ENCODE assay signal across 8 mouse cellular contexts in the genomic region with DNA sequence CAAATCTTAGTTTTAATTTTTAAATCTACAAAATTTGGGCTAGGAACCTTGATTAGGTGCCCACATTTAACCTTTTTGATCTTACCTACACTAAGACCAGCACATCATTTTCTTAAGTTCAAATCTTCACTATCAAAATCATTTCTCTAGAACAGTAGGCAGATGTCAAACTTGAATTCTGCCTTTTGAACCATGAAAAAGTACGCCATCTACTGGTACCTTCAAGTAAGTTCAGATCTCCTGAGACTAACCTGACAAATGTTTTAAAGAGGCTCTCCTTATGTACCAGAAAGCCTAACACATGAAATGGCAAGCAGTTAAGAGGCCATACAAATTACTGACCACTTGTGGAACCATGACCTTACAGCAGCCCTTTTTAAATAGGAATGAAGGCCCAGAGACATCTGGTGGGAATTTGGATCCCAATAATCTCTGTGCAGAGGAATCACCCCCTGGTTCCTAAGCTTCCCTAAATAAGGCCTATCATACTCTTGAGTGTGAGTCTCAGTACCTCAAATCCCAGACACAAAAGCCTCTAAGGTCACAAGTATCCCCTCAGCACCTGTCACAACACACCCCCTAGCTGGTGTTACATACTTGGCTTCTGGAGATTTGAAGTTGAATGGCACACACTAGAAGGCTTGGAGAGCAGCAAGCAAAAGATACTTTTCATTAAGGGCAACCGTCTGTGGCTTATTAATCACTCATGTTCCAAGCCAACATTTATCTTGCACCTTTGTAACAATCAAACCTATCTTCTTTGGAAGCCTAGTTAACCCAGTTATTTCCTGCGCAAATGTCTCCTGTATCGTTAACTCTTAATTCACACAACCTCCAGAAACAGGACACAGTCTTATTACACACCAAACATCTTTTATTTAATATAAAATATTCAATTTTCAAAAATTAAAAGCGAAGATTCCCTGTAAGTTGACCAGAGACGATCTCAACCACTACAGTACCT.
DNase-seq lines count a peak whose midpoint lies in the region; ATAC-seq and TF ChIP-seq lines count a peak whose summit lies in the region.

No protein-coding gene starts in this region.

- DNase-seq in heart, adult 8-10 months (ENCODE audit: low spot score): peak; percentile 19
- no peak for DNase-seq in heart, postnatal 36 days
- DNase-seq in T-cell, adult 2 months (ENCODE audit: low spot score): peak; percentile 41
- DNase-seq in thymus, adult 2 months: no peak
- DNase-seq in right cerebral cortex, postnatal 10 days (ENCODE audit: low spot score in 2 of 2): no peak

- ATAC-seq in forebrain, embryonic 15.5 days (replicated peaks): no peak
- no peak for ATAC-seq in limb, embryonic 13.5 days (ENCODE audit: low FRiP score, low read depth)
- no peak for ATAC-seq in neural tube, embryonic 12.5 days (ENCODE audit: low FRiP score, low read depth)

- peaks cover 21% of the 10 kb centered on the region for H3K4me1 ChIP-seq in forebrain, embryonic 15.5 days
- H3K4me1 ChIP-seq in limb, embryonic 13.5 days: peaks cover 22% of the 10 kb centered on the region
- peaks cover 13% of the 10 kb centered on the region for H3K4me1 ChIP-seq in neural tube, embryonic 12.5 days
- 0 out of 2 replicates have a peak, but pooled peaks cover 2% of the 10 kb centered on the region for H3K4me1 ChIP-seq in thymus, adult 2 months (replicated peaks; ENCODE audit: control insufficient read depth, insufficient read depth, low read length)

- no peaks in the 10 kb centered on the region for H3K27me3 ChIP-seq in forebrain, embryonic 15.5 days
- no peaks in the 10 kb centered on the region for H3K27me3 ChIP-seq in limb, embryonic 13.5 days
- no peaks in the 10 kb centered on the region for H3K27me3 ChIP-seq in neural tube, embryonic 12.5 days (replicated peaks)
- H3K27me3 ChIP-seq in thymus, adult 2 months (ENCODE audit: control insufficient read depth, insufficient read depth, low read length): no peaks in the 10 kb centered on the region

- intact Hi-C loops in heart, postnatal 36 days (cut with DNase I): loop anchor here (2.0 to 10.0 kb wide), 3 partner anchors 120 to 345 kb away; partner anchors contain the start of genes Mettl14 and Synpo2

- no peak for TF ChIP-seq POLR2A in thymus, adult 2 months (IDR thresholded peaks at IDR 0.05; ENCODE audit: control insufficient read depth, extremely low read depth, insufficient read depth, low read length, poor library complexity)

- H3K36me3 ChIP-seq in forebrain, embryonic 15.5 days: 0 out of 2 replicates have a peak, but pooled peaks cover 13% of the 10 kb centered on the region
- H3K36me3 ChIP-seq in limb, embryonic 13.5 days: peaks cover 12% of the 10 kb centered on the region
- H3K36me3 ChIP-seq in neural tube, embryonic 12.5 days: peaks cover 2% of the 10 kb centered on the region; the same call in 1 of the 2 replicates
- peaks cover 8% of the 10 kb centered on the region for H3K36me3 ChIP-seq in thymus, adult 2 months (ENCODE audit: control insufficient read depth, insufficient read depth, low read length)

- no peaks in the 10 kb centered on the region for H3K9me3 ChIP-seq in forebrain, embryonic 15.5 days
- H3K9me3 ChIP-seq in limb, embryonic 13.5 days: no peaks in the 10 kb centered on the region
- no peaks in the 10 kb centered on the region for H3K9me3 ChIP-seq in neural tube, embryonic 12.5 days

- peak overlapping the region; percentile 74 for H3K4me2 ChIP-seq in forebrain, embryonic 15.5 days (replicated peaks)
- peak overlapping the region; percentile 83 for H3K4me2 ChIP-seq in limb, embryonic 13.5 days (replicated peaks)
- H3K4me2 ChIP-seq in neural tube, embryonic 12.5 days (replicated peaks): peak overlapping the region; percentile 75

- H3K4me3 ChIP-seq in forebrain, embryonic 15.5 days: peak overlapping the region; percentile 87
- H3K4me3 ChIP-seq in limb, embryonic 13.5 days: peak overlapping the region; percentile 77
- H3K4me3 ChIP-seq in neural tube, embryonic 12.5 days: peak overlapping the region; percentile 72
- H3K4me3 ChIP-seq in thymus, adult 2 months (ENCODE audit: control insufficient read depth, insufficient read depth, low read length): no peak overlapping the region

- 0 out of 2 replicates have a peak overlapping the region, but pooled peaks have one; percentile 5 for H3K27ac ChIP-seq in forebrain, embryonic 15.5 days (replicated peaks)
- peak overlapping the region; percentile 82 for H3K27ac ChIP-seq in limb, embryonic 13.5 days
- H3K27ac ChIP-seq in neural tube, embryonic 12.5 days: no peak overlapping the region
- no peak overlapping the region for H3K27ac ChIP-seq in thymus, adult 2 months (ENCODE audit: control insufficient read depth, insufficient read depth, low read length)

- peak overlapping the region; percentile 52 for H3K9ac ChIP-seq in forebrain, embryonic 15.5 days (replicated peaks)
- H3K9ac ChIP-seq in limb, embryonic 13.5 days: peak overlapping the region; percentile 91
- peak overlapping the region; percentile 77 for H3K9ac ChIP-seq in neural tube, embryonic 12.5 days

- TF ChIP-seq CTCF in thymus, adult 2 months (IDR thresholded peaks at IDR 0.05; ENCODE audit: borderline replicate concordance, control insufficient read depth, extremely low read depth, insufficient read depth, low read length, poor library complexity): no peak

- 7% methylated on average over 6 of the region's 6 CpGs for WGBS in forebrain, embryonic 15.5 days
- 4% methylated on average over 6 of the region's 6 CpGs for WGBS in limb, embryonic 13.5 days
- WGBS in neural tube, embryonic 12.5 days: 4% methylated on average over 6 of the region's 6 CpGs
- 10% methylated on average over 6 of the region's 6 CpGs for WGBS in thymus, adult 2 months

Comparison
In these comparisons a context has a peak if more than half of its experiments do, and no peak if none do; other contexts are left out.
1. DNase-seq: peak in heart, adult 8-10 months (single experiment) and T-cell, adult 2 months (single experiment); none in heart, postnatal 36 days (0 of 2), thymus, adult 2 months (single experiment) and right cerebral cortex, postnatal 10 days (0 of 2).
2. H3K27ac ChIP-seq: peak in forebrain, embryonic 15.5 days (single experiment) and limb, embryonic 13.5 days (single experiment); none in neural tube, embryonic 12.5 days (single experiment) and thymus, adult 2 months (single experiment).
3. Peak in every context shown above with its lines, with median percentiles within 50 percentile points of each other: H3K4me2 ChIP-seq and H3K9ac ChIP-seq.